Mouse (Mus musculus) T-helper 2 cell (primary cell): ENCODE measurements around the gene Treh.

Experiments
- in situ Hi-C: fragments of 300-600 bp; cut with MboI, MseI; formaldehyde crosslinking; loops from one replicate; pipeline ENCODE4 v1.15.1; 2025; ENCODE audit warnings: high pct_unique_total_duplicates

Gene Treh

GRCm38 (mm10) chr9:44734524-44735494 is 61.8 kb downstream of the Treh start, which contains the start of gene Phldb1:
TSS of gene Phldb1 (minus strand) at chr9:44735198.
- in situ Hi-C loops: no loop called here

DNA sequence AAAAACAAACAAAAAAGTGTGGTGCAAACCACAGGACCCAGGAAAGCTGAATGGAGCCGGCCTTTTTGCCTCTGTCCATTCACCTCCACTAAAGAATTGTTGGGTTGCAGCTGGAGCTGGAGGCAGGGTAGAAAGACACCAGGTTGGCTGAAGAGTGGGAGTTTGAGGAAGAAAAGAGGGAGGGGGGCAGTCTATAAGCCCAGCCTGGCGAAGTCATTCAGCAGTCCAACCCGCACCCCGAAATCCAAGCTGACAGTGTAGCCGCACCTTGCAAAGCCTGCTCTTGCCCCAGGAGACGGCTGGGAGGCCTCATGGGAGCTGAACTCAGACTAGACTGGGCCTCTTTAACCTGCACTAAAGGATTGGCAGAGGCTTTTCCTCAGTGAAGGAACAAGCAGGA is 62.9 kb downstream of the Treh start:
- in situ Hi-C loops: no loop called here
